Mouse (Mus musculus): ENCODE measurements around the gene Sun1. TPM values are rescaled to one million over a fixed set of nuclear protein-coding genes. Genes with fewer than 3 reads are reported as not detected.
A peak's percentile ranks its signal among the peaks of the same experiment; 100 is the strongest.

Gene Sun1
- polyA plus RNA-seq, 1 experiment: 23.8 TPM

DNA sequence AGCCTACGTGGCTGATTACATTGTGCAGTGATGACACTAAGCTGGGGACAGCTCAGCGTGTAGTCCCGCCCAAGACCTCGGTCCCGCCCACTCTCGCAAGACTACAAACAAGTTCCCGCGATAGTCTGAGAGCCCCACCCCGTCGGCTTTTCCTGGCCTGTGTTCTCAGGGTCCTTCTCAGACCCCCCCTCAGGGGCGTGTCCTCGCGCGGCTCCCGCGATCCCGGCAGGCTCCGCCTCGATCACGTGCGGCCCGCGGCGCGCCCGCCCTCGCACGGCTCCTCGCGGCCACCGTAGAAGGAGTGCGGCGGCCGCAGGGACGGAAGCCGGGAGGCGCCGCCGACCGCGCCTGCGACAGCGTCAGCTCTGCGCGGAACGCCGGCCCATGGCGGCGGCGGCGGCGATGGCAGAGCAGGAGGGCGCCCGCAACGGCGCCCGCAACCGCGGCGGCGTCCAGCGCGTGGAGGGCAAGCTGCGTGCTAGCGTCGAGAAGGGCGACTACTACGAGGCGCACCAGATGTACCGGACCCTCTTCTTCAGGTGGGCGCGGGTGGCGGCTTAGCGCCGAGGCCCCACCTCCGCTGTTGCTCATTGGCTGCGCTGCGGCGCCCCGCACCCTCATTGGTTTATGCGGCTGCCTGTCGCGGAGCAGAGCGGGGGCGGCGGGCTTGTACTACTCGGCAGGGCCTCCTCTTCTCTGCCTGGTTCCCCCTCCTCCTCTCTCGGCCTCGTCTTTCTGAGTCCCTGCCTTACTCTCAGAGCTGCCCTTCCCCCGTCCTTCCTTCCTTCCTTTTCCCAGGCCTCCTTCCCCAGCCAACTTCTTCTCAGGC lies 51.9 kb downstream of the Sun1 start, which contains the start of gene Get4:
Get4 (plus strand) TSS at position 244 of the 829 bp plus-strand sequence.
- Histone ChIP-seq H3K27me3 (ENCODE audit: control insufficient read depth, insufficient read depth, low read length) (no peaks in the 10 kb centered on the region), H3K27ac (ENCODE audit: insufficient read depth, low read length) (peak within 1 kb of the TSS; percentile 93), H3K4me1 (ENCODE audit: control insufficient read depth, insufficient read depth, insufficient read length) (peaks cover 17% of the 10 kb centered on the region; the same call in 1 of the 2 replicates), H3K36me3 (ENCODE audit: control insufficient read depth, insufficient read depth, low read length) (peaks cover 10% of the 10 kb centered on the region), H3K4me3 (ENCODE audit: extremely low read depth, insufficient read depth, insufficient read length) (peak within 1 kb of the TSS; percentile 88)
- under 1% methylated on average over 90 of the region's 90 CpGs for WGBS
- DNase-seq (ENCODE audit: low read depth in 1 of 2, low spot score in 2 of 2): peak; percentile 98 to 99
- no peak for TF ChIP-seq CTCF (IDR thresholded peaks at IDR 0.05; ENCODE audit: extremely low read depth, insufficient read depth, insufficient read length, insufficient replicate concordance)
- TF ChIP-seq POLR2A (IDR thresholded peaks at IDR 0.05; ENCODE audit: low read depth, low read length): peak; percentile 6; the same call in 1 of the 2 replicates

DNA sequence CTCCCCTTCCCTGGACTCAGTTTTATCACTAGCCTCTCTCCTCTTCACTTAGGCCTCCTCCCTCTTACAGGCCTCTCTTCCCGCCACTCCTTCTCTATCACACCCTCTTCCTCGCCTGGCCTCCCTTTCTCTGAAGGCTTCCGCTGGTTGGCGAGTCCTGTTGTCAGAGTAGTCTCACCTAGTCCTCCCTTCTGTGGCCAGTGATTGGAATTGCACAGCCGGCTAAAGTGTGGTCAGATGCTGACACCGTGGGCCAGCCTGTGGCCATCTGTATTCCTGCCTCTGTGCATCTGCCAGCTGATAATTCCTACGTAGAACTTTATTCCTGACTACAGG lies 52.4 kb downstream of the Sun1 start:
- DNase-seq (ENCODE audit: low read depth in 1 of 2, low spot score in 2 of 2): peak in 1 of 2 experiments; percentile 18
- Histone ChIP-seq H3K27ac (ENCODE audit: insufficient read depth, low read length) (peak overlapping the region; percentile 93), H3K4me1 (ENCODE audit: control insufficient read depth, insufficient read depth, insufficient read length) (peaks cover 17% of the 10 kb centered on the region; the same call in 1 of the 2 replicates), H3K36me3 (ENCODE audit: control insufficient read depth, insufficient read depth, low read length) (peaks cover 5% of the 10 kb centered on the region), H3K27me3 (ENCODE audit: control insufficient read depth, insufficient read depth, low read length) (no peaks in the 10 kb centered on the region), H3K4me3 (ENCODE audit: extremely low read depth, insufficient read depth, insufficient read length) (peak overlapping the region; percentile 88)
- TF ChIP-seq CTCF (IDR thresholded peaks at IDR 0.05; ENCODE audit: extremely low read depth, insufficient read depth, insufficient read length, insufficient replicate concordance) (no peak), POLR2A (IDR thresholded peaks at IDR 0.05; ENCODE audit: low read depth, low read length) (no peak)
- under 1% methylated on average over 7 of the region's 7 CpGs for WGBS

DNA sequence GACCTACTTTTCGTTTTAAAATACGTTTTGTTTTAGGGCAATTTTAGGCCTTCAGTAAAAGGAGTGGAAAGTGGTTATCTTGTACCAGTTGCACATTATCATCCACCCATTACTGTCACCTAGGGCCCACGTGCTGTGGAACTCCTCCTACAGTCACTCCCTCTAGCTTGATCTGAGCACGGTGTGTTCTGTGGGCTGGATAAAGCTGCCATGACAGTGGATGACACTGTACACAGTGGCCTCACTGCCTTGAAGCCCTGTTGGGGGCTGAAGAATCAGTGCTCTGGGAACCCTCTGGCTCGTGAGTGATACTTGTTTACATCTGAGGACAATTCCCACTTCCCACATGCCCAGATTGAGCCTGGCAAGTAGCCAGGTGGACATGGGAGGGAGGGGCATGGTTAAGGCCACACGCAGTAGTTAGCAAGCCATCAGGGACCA lies 52.9 kb downstream of the Sun1 start:
- WGBS: 3% methylated on average over 6 of the region's 6 CpGs
- Histone ChIP-seq H3K36me3 (ENCODE audit: control insufficient read depth, insufficient read depth, low read length) (peaks cover 4% of the 10 kb centered on the region), H3K27me3 (ENCODE audit: control insufficient read depth, insufficient read depth, low read length) (no peaks in the 10 kb centered on the region), H3K4me3 (ENCODE audit: extremely low read depth, insufficient read depth, insufficient read length) (peak overlapping the region; percentile 88), H3K4me1 (ENCODE audit: control insufficient read depth, insufficient read depth, insufficient read length) (peaks cover 17% of the 10 kb centered on the region; the same call in 1 of the 2 replicates), H3K27ac (ENCODE audit: insufficient read depth, low read length) (peak overlapping the region; percentile 93)
- no peak for TF ChIP-seq POLR2A (IDR thresholded peaks at IDR 0.05; ENCODE audit: low read depth, low read length)
- TF ChIP-seq CTCF (IDR thresholded peaks at IDR 0.05; ENCODE audit: extremely low read depth, insufficient read depth, insufficient read length, insufficient replicate concordance): no peak
- no peak for DNase-seq (ENCODE audit: low read depth in 1 of 2, low spot score in 2 of 2)

DNA sequence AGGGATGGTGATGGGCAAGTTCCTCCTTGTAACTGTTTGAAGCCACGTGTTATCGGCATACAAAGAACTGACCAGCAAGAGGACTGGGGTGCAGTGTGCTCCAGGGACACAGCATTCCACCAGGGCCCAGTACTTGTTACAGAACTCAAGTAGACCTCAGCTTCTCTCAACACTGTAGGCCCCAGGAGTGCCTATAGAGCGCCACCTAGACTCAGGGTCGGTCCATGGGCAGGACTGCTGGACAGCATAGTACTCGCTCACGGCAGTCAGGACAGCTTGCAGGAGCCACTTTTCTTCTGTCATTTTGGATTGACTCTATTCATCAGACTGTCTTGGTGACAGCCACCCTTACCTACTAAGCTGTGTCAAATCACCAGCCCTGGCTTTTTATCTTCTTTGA lies 54.5 kb downstream of the Sun1 start:
- Histone ChIP-seq H3K4me3 (ENCODE audit: extremely low read depth, insufficient read depth, insufficient read length) (no peak overlapping the region), H3K36me3 (ENCODE audit: control insufficient read depth, insufficient read depth, low read length) (no peaks in the 10 kb centered on the region), H3K27ac (ENCODE audit: insufficient read depth, low read length) (no peak overlapping the region), H3K4me1 (ENCODE audit: control insufficient read depth, insufficient read depth, insufficient read length) (peaks cover 17% of the 10 kb centered on the region; the same call in 1 of the 2 replicates), H3K27me3 (ENCODE audit: control insufficient read depth, insufficient read depth, low read length) (no peaks in the 10 kb centered on the region)
- TF ChIP-seq CTCF (IDR thresholded peaks at IDR 0.05; ENCODE audit: extremely low read depth, insufficient read depth, insufficient read length, insufficient replicate concordance) (no peak), POLR2A (IDR thresholded peaks at IDR 0.05; ENCODE audit: low read depth, low read length) (no peak)
- no peak for DNase-seq (ENCODE audit: low read depth in 1 of 2, low spot score in 2 of 2)
- 89% methylated on average over 6 of the region's 6 CpGs for WGBS

DNA sequence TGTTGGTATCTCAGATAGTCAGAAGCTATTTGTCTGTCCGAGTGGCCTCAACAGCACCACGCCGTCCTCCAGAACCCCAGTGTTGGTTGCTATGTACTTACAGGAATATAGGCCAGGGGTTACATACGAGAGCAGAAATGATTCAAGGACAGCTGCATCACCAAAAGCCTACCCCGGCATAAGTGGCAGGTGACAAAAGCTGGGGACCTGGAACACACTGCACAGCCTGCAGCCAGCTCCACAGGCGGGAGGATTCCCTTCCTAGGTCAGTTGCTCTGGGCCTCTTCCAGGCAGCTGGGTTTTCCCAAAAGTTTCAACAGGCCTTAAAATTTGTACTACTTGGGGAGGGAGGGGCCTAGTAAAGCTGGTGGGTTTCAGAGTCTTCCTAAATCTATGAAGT lies 55.3 kb downstream of the Sun1 start:
- Histone ChIP-seq H3K27me3 (ENCODE audit: control insufficient read depth, insufficient read depth, low read length) (no peaks in the 10 kb centered on the region), H3K27ac (ENCODE audit: insufficient read depth, low read length) (no peak overlapping the region), H3K36me3 (ENCODE audit: control insufficient read depth, insufficient read depth, low read length) (no peaks in the 10 kb centered on the region), H3K4me3 (ENCODE audit: extremely low read depth, insufficient read depth, insufficient read length) (no peak overlapping the region), H3K4me1 (ENCODE audit: control insufficient read depth, insufficient read depth, insufficient read length) (peaks cover 17% of the 10 kb centered on the region; the same call in 1 of the 2 replicates)
- TF ChIP-seq POLR2A (IDR thresholded peaks at IDR 0.05; ENCODE audit: low read depth, low read length): no peak
- TF ChIP-seq CTCF (IDR thresholded peaks at IDR 0.05; ENCODE audit: extremely low read depth, insufficient read depth, insufficient read length, insufficient replicate concordance): no peak
- no peak for DNase-seq (ENCODE audit: low read depth in 1 of 2, low spot score in 2 of 2)
- WGBS: 91% methylated on average over 6 of the region's 6 CpGs

DNA sequence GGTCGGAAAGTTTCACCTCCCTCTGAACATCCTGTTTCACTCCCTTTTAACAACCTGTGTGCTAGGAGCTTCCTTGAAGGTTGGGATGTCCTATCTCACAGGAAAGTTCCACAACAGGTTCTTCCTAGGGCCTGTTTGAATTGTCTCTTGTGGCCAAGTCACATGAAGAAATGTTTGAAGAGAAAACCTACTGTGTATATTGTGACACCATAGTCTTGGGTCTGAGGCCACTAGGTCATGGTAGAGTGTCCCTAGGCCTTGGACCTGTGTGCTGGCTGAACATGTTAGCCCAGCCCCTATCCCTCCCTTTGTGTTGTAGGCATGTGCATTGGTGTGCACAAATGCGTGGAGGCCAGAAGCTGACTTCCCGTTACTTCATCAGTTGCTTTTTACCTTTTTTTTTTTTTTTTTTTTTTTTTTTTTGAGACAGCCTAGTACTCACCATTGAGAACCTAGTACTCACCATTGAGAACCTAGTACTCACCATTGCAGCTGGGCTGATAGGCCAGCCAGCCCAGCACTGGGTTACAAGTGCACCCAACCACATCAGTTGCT lies 55.9 kb downstream of the Sun1 start:
- no peak for DNase-seq (ENCODE audit: low read depth in 1 of 2, low spot score in 2 of 2)
- Histone ChIP-seq H3K27ac (ENCODE audit: insufficient read depth, low read length) (no peak overlapping the region), H3K27me3 (ENCODE audit: control insufficient read depth, insufficient read depth, low read length) (no peaks in the 10 kb centered on the region), H3K4me1 (ENCODE audit: control insufficient read depth, insufficient read depth, insufficient read length) (peaks cover 17% of the 10 kb centered on the region; the same call in 1 of the 2 replicates), H3K4me3 (ENCODE audit: extremely low read depth, insufficient read depth, insufficient read length) (no peak overlapping the region), H3K36me3 (ENCODE audit: control insufficient read depth, insufficient read depth, low read length) (no peaks in the 10 kb centered on the region)
- WGBS: 38% methylated on average over 3 of the region's 3 CpGs
- TF ChIP-seq CTCF (IDR thresholded peaks at IDR 0.05; ENCODE audit: extremely low read depth, insufficient read depth, insufficient read length, insufficient replicate concordance) (no peak), POLR2A (IDR thresholded peaks at IDR 0.05; ENCODE audit: low read depth, low read length) (no peak)
